Mouse (Mus musculus): ENCODE results near the gene Dapk2.

Gene Dapk2

DNA sequence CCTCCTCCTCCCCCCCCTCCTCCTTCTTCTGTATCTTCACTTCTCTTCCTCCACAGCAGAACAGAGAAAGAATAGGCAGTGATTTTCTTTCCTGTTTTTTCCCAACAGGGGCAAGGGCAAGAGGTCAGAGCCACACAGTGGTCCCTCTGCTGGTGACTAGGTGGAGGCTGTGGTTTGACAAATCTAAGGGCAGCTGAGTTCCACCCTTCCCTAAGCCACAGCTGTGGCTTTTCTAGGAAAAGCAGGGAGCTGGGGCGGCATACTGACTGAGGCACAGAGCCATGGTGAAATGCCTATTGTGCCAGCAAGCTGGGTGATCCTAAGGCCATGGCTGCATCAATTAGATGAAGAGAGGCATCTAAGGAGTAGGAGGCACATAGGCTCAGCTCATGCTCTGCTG, 79.7 kb downstream of the Dapk2 start:
- 67% methylated on average over 1 of the region's 1 CpGs for whole genome bisulfite sequencing

DNA sequence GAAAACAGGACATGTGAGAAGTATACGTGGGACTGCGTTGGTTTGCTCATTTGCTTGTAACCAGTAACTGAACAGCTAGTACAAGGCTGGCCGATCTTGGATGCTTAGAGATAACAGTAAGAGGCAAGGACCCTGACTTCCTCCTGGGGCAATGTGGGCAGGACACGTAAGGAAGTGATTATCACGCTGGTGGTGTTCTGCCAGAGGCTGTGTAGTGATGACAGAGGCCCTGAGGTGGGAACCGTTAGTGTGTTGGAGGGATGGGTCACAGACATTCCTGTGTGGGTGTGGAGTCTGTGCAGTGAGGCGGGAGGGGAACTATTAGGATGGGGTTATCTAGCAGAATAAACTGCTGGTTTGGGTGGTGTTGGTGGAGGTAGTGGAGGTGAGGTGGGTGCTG, 81.2 kb downstream of the Dapk2 start:
- 76% methylated on average over 7 of the region's 7 CpGs for WGBS

DNA sequence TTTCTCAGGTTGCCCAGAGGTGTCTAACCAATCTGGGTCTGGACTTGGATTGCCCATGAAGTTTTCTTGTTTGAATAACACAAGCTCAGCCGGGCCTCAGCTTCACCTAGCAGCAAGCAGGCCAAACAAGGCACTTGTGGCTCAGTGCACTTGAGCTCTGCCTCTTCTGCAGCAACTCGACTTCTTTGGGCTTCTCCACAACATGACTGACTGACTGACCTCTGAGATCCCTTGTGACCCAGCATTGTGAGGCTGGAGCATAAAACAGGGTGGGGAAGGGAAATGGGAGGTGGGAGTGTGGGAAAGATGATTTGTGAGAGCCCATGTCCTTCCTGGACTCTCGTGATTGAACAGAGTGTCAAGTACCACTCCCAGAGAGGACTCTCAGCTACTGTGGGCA, 81.7 kb downstream of the Dapk2 start:
- whole genome bisulfite sequencing: 86% methylated on average over 3 of the region's 3 CpGs

DNA sequence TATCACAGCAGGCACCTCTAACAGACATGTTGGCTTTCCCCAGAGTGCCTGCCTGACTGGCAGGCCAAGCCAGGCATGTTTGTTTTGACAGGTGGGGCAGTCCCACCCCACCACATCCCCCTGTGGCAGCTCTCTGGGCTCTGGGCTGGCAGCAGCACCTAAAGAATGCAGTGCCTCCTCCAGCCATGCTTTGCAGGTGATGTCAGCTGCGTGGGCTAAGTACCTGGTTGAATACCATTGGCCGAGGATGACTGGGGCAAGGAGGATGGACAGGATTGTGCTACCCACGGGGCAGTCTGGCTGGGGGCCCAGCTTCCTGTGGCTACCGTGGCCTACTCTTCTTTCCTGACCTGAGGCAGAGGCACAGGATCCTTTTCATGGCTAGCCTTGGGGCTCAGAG, 82.5 kb downstream of the Dapk2 start:
- WGBS: 71% methylated on average over 4 of the region's 4 CpGs

DNA sequence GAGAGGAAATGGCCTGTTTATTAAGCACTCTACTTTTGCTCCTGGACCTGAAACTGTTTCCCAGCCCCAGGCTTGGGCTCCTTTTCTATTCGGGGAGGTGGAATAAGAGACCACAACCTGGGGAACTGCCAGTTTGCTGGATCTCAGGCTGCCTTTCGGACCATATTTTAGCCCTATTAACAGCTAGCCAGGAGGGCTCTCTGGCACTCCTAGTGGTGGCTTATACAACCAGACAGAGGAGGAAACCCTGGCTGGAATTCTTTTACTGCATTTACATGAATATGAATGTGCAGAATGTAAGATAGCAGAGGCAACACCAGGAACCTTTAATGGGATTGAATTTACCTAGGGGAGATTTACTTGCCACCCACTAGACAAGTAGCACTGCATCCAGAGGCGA, 83.0 kb downstream of the Dapk2 start:
- 49% methylated on average over 3 of the region's 3 CpGs for WGBS

DNA sequence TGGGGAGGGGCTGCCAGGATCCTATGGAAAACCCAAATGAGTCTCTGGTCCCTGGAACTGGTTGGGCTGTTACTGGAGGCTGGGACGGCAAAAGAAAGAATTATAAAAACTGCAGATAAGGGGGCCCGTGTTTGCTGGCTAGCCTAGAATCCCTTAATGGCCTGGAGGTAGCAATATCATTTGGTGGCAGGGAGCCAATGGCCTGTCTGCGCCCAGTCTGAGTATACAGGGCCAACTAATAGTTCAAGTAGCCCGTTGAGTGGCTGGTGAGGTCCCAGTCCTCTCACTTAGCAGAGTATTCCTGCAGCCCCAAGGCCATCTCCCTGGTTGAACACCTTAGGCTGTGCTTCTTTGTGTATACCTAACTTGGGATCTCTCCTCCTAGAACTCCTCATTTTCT, 83.7 kb downstream of the Dapk2 start:
- WGBS: 84% methylated on average over 4 of the region's 4 CpGs

DNA sequence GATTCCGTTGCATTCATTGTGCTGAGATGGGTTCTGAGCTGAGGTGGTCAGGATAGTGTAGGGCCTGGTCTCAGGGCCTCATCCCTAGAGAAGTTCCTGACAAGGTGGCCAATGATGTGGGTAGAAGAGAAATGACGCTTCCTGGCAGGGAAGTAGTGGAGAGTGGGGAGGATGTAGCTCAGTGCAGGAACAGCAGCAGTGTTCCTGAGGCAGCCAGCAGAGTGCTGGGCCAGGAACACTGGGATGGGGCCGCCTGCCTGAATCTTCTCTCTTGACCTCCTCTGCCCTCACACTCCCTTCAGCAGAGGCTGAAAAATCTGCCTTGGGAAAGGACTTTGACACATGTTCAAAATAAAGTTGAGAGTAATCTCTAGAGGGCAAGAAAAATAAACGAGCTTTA, 85.2 kb downstream of the Dapk2 start:
- 80% methylated on average over 4 of the region's 4 CpGs for WGBS

DNA sequence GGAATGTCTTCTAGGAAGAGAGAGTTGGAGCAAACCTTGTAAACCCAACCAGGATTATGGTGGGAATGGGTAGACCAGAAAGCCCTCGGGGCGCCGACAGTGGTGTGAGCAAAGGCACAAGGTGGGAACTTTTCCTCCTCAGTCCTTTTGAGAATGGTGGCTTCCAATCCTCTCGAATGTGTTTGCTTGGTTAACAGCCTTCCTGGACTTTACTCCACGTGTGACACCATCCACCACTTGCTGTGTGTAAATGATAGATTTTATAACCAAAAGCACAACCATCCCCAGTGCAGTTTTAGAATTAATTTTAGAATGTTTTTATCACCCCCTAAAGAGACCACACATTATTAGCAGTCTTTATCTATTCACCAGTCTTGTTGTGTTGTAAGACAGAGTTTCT, 86.1 kb downstream of the Dapk2 start:
- WGBS: 91% methylated on average over 5 of the region's 5 CpGs

DNA sequence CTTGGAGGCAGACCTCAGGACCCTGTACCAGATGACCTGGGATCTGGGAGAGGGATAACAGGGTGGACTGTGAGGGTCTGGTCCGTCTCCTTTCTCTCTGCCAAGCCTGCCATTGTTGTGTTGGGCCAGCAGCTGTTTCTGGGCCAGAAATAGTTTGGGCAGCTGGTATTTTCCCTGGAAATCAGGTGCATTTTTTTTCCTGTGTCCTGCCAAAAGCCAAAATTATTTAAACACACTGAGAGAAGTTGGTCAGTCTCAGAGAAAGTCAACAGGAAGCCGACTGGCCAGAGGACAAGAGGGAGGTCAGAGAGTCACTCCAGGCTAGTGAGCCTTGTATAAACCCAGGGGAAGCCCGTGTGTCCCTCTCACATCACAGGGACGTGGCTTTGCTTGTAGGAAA, 87.7 kb downstream of the Dapk2 start:
- 69% methylated on average over 4 of the region's 4 CpGs for WGBS

DNA sequence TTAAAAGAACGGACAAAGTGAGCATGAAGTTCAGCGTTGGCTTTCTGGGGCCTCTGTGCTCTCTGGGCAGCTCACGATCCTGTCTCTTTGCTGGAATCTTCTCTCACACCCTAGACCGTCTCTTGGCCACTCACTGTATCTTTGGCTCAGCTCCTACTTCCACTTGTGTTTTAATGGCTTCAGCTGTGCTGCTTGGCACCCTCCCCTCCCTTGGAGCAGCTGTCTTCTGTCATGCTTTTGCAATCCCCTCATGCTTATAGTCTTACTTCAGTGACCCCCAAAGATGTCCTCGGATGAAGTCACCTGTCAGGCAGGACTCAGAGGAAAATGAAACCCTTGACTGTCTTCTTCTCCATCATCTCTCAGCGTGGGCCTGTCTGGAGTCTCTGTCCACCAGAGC, 91.3 kb downstream of the Dapk2 start:
- 72% methylated on average over 6 of the region's 6 CpGs for WGBS

DNA sequence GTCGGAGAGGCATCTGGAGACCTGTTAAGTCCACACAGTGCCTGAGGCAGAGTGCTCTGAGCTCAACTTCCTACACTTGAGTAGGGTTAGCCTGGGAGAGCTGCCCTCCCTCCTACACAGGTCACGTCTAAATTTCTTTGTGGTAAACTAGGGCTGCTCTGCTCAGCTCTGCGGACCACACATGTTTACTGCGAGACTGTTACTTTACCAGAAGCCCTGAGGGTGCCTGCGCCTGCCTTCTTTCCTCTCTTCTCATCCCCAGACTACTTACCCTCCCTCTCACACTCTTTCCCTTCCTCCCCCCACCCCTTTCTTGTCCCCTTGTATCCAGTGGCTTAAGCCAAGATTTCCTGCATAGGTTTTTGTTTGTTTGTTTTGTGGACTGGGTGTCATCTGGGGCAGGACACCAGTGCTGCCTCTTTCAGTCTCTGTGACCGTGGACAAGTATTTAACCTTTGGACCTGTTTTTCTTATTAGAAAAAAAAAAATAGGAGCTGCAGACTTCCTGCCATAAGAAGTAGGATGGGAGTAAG, 93.2 kb downstream of the Dapk2 start:
- 86% methylated on average over 6 of the region's 6 CpGs for WGBS

DNA sequence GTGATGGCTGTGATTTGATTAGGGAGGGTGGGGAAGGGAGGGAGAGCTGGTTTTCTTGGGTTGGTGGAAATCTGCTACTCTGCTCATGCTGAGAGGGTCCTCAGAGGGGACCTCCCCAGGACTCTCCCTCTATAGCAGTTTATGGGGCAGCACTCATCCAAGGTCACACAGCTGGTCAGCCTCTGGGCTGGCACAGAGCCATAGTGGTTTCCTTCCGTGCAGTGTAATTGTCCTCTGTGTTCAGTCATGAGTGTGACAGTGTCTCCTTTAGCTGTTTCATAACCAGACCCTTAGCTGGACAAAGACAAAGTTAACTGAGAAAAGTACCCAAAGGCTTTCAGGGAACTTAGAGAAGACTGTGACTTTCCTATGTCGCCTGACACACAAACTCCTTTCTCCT, 103.7 kb downstream of the Dapk2 start:
- 73% methylated on average over 2 of the region's 2 CpGs for WGBS

DNA sequence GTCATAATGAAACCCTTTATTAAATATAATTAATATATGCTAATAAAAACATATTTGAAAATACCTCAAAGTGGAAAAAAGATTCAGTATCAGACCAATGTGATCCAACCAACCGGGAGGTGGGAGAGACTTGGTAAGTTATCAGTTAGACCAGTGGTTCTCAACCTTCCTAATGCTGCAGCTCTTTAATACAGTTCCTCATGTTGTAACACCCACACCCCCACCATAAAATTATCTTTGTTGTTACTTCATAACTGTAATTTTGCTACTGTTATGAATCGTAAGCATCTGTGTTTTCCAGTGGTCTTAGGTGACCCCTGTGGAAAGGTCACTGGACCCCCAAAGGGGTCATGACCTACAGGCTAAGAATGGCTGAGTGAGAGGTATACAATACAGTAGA, 105.7 kb downstream of the Dapk2 start:
- 91% methylated on average over 2 of the region's 2 CpGs for WGBS

DNA sequence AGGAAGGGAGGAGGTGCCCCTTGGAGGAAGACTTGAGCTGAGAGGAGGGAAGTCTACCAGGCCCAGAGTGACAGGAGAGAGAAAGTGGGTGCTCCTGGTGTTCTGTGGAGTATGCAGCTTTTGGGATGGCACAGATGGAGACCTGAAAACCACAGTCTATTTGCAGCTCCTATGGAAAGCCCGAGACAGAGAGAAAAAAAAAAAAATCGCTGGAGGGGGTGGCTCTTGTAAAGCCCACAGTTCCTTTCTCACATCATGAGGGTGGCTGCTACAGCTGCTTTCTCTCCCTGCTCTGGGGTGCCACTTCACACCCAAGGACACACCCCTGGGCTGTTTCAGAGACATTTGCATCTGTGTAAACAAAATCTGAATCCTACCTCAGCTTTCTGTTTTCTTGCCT, 107.6 kb downstream of the Dapk2 start:
- WGBS: 31% methylated on average over 2 of the region's 2 CpGs

DNA sequence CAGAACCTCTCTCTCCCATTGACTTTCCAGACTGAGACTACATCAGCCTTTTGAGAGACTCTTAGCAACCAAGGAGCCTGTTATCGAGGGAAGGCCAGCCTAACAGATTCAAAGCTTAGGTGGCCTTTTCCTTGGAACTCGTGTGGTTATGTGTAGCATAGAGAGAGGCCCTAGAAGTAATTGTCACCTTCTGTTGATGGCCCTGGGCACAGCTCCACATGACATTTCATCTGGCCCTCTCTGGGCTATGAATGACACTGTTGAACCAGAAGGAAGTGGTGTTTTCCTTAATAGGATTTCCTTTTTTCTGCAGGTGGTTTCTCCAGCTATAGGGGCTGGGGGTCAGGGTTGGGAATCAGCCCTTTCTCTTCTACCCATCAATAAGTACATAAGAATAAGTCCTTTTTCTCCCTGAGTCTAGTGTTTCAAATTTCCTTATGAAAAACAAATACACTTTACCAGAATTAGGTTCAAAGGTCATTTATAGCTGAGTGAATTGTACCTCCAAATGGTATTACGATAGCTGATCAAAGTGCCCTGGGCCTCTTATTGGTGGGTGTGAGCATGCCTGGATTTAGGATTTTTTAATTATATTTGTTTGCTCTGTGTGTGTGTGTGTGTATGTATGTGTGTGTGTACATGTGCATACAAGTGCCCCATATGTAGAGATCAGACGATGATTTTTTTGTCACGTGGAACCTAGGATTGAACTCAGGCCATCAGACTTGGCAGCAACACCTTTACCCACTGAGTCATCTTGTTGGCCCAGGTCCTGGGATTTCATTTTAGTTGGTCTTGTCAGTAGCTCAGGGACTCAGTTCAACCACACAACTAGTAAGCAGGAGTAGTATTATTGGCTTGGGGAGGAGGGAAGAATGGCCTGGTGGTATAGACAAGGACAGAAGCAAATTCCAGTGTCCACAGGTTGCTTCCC, 108.5 kb downstream of the Dapk2 start:
- 45% methylated on average over 5 of the region's 5 CpGs for WGBS

DNA sequence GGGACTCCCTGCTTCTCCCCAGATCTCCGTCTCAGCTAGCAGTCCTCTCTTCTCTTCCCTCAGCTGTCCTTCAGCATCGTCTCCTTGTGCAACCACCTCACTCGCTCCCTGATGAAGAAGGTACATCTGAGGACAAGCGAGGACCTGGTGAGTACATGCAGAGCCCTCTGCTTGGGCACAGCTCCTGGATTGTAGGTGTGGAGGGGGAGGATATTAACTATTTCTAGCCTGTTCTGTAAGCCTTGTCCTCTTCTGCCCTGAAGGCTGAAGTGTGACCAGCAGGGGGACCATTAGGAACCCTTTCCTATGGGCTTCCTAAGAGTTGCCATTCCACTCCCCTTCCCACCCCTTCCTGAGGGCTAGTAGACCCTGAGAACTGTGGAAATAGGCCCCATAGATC, 110.8 kb downstream of the Dapk2 start:
- WGBS: 51% methylated on average over 4 of the region's 4 CpGs

DNA sequence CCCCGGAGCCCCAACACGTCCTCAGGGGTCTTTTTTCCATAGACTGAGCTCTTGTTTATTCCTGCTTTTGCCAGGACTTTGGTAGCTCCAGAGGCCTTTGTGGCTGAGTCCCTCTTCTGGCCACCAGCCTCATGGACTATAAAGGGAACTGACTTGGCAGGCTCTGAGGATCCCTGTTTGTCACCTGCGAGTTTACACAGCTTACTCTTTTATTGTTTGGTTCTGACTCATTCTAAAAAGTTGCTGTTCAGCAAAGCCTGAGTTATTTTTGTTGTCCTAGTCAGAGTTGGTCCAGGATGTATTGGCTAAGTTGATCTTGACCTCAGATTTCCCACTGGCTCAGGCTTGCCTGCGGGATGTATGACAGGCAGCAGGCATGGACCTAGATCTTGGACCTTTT, 112.0 kb downstream of the Dapk2 start:
- 45% methylated on average over 4 of the region's 4 CpGs for WGBS

DNA sequence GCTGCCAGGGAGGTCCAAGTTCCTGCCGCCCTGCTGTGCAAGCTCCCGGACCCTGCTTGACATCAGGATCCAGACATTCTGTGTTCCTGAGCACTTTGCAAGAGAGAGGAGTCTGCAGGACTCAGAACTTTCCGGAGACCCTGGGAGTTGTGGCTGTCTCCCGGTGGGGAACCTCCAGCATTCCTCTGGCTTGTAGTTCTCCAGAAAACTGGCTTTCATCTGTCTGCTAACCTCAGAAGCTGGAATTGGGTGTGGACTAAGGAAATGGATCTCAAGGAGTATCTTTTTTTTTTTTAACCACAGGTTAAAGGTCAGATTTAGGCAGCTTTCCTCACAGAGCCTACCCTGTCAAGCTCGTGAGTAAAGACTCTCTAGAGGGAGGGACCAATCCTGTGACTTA, 113.7 kb downstream of the Dapk2 start:
- WGBS: 63% methylated on average over 5 of the region's 5 CpGs

DNA sequence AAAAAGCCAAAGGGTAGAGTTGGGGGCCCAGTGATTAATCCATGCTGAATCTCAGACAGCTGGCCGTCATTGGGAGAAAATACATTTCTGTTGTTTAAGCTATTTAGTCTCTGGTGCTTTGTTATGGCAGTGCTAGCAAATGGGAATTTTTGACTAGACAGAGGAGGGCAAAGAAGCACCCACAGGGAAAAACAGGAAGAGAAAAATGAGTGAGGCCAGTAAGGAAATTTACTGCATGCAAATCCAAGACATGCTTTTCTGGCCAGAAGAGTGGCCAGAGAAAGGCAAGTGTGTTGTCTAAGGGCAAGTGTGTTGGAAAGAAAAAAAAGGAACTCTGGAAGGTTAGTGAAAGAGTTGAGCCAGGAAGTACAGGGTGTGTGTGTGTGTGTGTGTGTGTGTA, 115.6 kb downstream of the Dapk2 start:
- 95% methylated on average over 1 of the region's 1 CpGs for WGBS

DNA sequence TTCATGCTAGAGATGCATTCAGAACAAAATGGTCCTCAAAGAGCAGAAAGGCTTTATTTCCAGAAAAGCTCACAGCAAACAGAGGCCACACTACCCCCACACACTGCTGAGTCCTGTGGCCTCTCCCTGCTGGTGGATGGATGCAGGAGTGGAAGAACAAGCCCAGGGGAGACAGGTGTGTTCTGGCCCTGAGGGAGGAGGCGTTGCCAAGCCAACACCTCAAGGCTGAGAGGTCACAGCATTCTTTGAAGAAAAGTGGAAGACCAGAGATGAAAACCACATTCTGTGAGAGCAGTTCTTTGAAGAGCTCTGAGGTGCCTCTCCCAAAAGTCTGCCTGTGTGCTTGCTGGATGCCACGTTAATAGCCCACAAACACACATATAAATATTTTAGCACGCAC, 116.6 kb downstream of the Dapk2 start:
- WGBS: 56% methylated on average over 3 of the region's 3 CpGs

DNA sequence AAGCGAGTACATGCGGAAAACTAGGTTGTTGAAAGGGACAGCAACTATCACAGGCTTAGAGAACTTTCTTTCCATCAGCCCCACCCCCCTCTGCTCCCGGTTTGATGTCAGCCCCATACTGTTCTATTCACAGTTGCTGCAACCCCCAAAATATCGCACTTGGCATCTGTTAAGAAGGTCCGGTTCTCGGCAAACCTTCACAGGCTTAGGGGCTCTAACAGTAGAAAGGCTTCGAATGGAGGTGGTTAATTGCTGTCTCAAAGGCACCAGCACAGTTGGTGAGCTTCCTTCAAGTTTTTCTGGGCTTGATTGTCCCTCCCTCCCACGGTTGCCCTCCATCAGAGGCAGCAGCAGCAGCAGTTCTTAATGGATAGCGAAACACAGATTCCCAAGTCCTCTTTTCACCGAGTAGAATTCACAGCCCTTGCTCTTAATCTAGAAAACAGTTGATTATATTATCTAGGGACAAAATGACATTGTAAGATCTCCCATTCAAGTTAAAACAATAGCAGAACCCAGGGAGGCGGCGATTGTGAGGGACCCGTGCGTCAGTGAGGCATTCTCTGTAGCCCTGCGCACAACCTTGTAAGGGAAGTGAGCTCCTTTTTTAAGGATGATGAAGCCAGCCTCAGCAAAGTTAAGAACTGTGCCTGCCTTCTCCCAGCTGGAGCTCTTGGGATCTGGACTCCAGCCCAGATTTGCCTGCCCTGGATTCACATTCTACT, 117.4 kb downstream of the Dapk2 start:
- 6% methylated on average over 15 of the region's 15 CpGs for WGBS

DNA sequence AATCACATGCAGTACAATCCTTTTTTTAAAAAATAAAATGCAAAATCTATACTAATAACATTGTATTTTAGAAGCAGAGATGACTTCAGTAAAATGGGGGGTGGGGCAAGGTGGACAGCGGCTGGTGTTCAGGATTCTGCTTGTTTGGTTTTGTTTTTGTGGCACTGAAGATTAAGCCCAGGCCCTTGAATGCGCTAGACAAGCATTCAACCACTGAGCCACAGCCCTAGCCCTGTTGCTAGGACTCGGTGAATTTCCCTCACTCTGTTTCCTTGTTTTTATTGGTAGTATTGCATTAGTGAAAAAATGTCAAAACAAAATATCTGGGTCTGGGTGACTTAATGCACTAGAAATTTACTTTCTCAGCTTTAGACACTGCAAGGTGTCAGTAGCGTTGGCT, 118.0 kb downstream of the Dapk2 start:
- 30% methylated on average over 4 of the region's 4 CpGs for WGBS

Data from cerebral cortex, adult 2 months (tissue).